Mouse (Mus musculus) embryonic facial prominence, embryonic 13.5 days (tissue): ENCODE measurements at regions not wholly inside any gene's neighbourhood (a gene's known extent, or its start where the extent isn't known, plus 50 kb on each side); places are given as distances from the start of the nearest gene placed in this dataset.
A peak's percentile ranks its signal among the peaks of the same experiment; 100 is the strongest.

Experiments used
- ATAC-seq: fragments of 200-750 bp; cut with Nextera tagmentation; 2 replicates; pipeline ENCODE4 v1.8.0; 2017; ENCODE audit warnings: low read depth; ENCODE audit not compliant: insufficient number of reproducible peaks, insufficient read depth, low FRiP score, low TSS enrichment
- H3K27ac ChIP-seq: fragments of 300-500 bp; sonication (generic); 2 replicates; pipeline ENCODE4 v1.5.1; 2015; ENCODE audit warnings: moderate library complexity, mild to moderate bottlenecking, inconsistent platforms
- H3K27me3 ChIP-seq: fragments of 300-500 bp; sonication (generic); 2 replicates; pipeline ENCODE4 v1.6.1; 2015; ENCODE audit warnings: mild to moderate bottlenecking, inconsistent platforms
- H3K36me3 ChIP-seq: fragments of 300-500 bp; sonication (generic); 2 replicates; pipeline ENCODE4 v1.6.1; 2015; ENCODE audit warnings: mild to moderate bottlenecking, inconsistent platforms
- H3K4me1 ChIP-seq: fragments of 300-500 bp; sonication (generic); 2 replicates; pipeline ENCODE4 v1.6.1; 2015; ENCODE audit warnings: inconsistent platforms
- H3K4me2 ChIP-seq: fragments of 300-500 bp; sonication (generic); 2 replicates; pipeline ENCODE4 v1.6.1; 2015; ENCODE audit warnings: moderate library complexity, mild to moderate bottlenecking, inconsistent platforms
- H3K4me3 ChIP-seq: fragments of 300-500 bp; sonication (generic); 2 replicates; pipeline ENCODE4 v1.5.1; 2015; ENCODE audit warnings: mild to moderate bottlenecking, inconsistent platforms
- H3K9ac ChIP-seq: fragments of 300-500 bp; sonication (generic); 2 replicates; pipeline ENCODE4 v1.6.1; 2015; ENCODE audit warnings: mild to moderate bottlenecking, inconsistent platforms
- H3K9me3 ChIP-seq: fragments of 300-500 bp; sonication (generic); 2 replicates; pipeline ENCODE4 v1.6.1; 2016; ENCODE audit warnings: inconsistent platforms
- WGBS: fragments of 180-500 bp; shearing (Covaris S2); methylation state at CpG from one replicate; pipeline ENCODE4 v1.1.7; 2015; ENCODE audit warnings: mixed read lengths; 5-methylcytosine and 5-hydroxymethylcytosine counted together

- Histone ChIP-seq H3K27me3 (no peaks in the 10 kb centered on the region), H3K9ac (no peak overlapping the region), H3K27ac (no peak overlapping the region), H3K4me3 (no peak overlapping the region), H3K36me3 (no peaks in the 10 kb centered on the region), H3K4me2 (no peak overlapping the region), H3K9me3 (no peaks in the 10 kb centered on the region), H3K4me1 (no peaks in the 10 kb centered on the region)
- 81% methylated on average over 3 of the region's 3 CpGs for WGBS
- ATAC-seq: no peak
These were observed 284.5 kb downstream of the Olfr1505 start for GRCm38 (mm10) chr19:14197864-14198263.

- ATAC-seq: peak; percentile 76; the same call in 1 of the 2 replicates
These were observed 307.2 kb downstream of the Olfr1505 start for GRCm38 (mm10) chr19:14220507-14220909.

GRCm38 (mm10) chr19:14225061-14225696, 311.8 kb downstream of the Olfr1505 start:
- Histone ChIP-seq H3K4me3 (no peak overlapping the region), H3K36me3 (no peaks in the 10 kb centered on the region), H3K4me2 (no peak overlapping the region), H3K4me1 (no peaks in the 10 kb centered on the region; the same call in 1 of the 2 replicates), H3K9me3 (no peaks in the 10 kb centered on the region), H3K27ac (no peak overlapping the region), H3K27me3 (peaks cover 8% of the 10 kb centered on the region; the same call in 1 of the 2 replicates), H3K9ac (no peak overlapping the region)
- no peak for ATAC-seq
- 56% methylated on average over 6 of the region's 6 CpGs for WGBS

More at GRCm38 (mm10) chr19:14220507-14220909, 307.2 kb downstream of the Olfr1505 start:
- no peak overlapping the region for H3K4me2 ChIP-seq
- H3K4me1 ChIP-seq: no peaks in the 10 kb centered on the region; the same call in 1 of the 2 replicates
- 20% methylated on average over 4 of the region's 4 CpGs for WGBS
- H3K9ac ChIP-seq: no peak overlapping the region
- H3K27ac ChIP-seq: no peak overlapping the region
- H3K4me3 ChIP-seq: no peak overlapping the region
- H3K9me3 ChIP-seq: no peaks in the 10 kb centered on the region
- peaks cover 8% of the 10 kb centered on the region; the same call in 1 of the 2 replicates for H3K27me3 ChIP-seq
- no peaks in the 10 kb centered on the region for H3K36me3 ChIP-seq

GRCm38 (mm10) chr19:14225787-14226186, 312.5 kb downstream of the Olfr1505 start:
- Histone ChIP-seq H3K9ac (no peak overlapping the region), H3K4me2 (no peak overlapping the region), H3K36me3 (no peaks in the 10 kb centered on the region), H3K27ac (no peak overlapping the region), H3K9me3 (no peaks in the 10 kb centered on the region), H3K27me3 (peaks cover 8% of the 10 kb centered on the region; the same call in 1 of the 2 replicates), H3K4me3 (no peak overlapping the region), H3K4me1 (no peaks in the 10 kb centered on the region; the same call in 1 of the 2 replicates)
- ATAC-seq: no peak
- WGBS: 33% methylated on average over 4 of the region's 4 CpGs

- H3K27me3 ChIP-seq: peaks cover 8% of the 10 kb centered on the region; the same call in 1 of the 2 replicates
- no peaks in the 10 kb centered on the region for H3K36me3 ChIP-seq
- H3K27ac ChIP-seq: no peak overlapping the region
- no peaks in the 10 kb centered on the region for H3K9me3 ChIP-seq
- H3K4me3 ChIP-seq: no peak overlapping the region
- no peak overlapping the region for H3K9ac ChIP-seq
- no peak overlapping the region for H3K4me2 ChIP-seq
- no peak for ATAC-seq
- H3K4me1 ChIP-seq: no peaks in the 10 kb centered on the region; the same call in 1 of the 2 replicates
These were observed 313.2 kb downstream of the Olfr1505 start for GRCm38 (mm10) chr19:14226521-14226920.

- Histone ChIP-seq H3K4me2 (no peak overlapping the region), H3K9me3 (no peaks in the 10 kb centered on the region), H3K27me3 (peaks cover 19% of the 10 kb centered on the region), H3K9ac (no peak overlapping the region), H3K4me3 (no peak overlapping the region), H3K27ac (no peak overlapping the region), H3K4me1 (peaks cover 18% of the 10 kb centered on the region), H3K36me3 (no peaks in the 10 kb centered on the region)
- WGBS: 52% methylated on average over 5 of the region's 5 CpGs
- no peak for ATAC-seq
These were observed 330.2 kb downstream of the Olfr1505 start for GRCm38 (mm10) chr19:14243565-14243964.

GRCm38 (mm10) chr19:14246973-14247614, 333.8 kb downstream of the Olfr1505 start:
- H3K27ac ChIP-seq: no peak overlapping the region
- no peak overlapping the region for H3K4me3 ChIP-seq
- no peak overlapping the region for H3K9ac ChIP-seq
- no peak for ATAC-seq
- 74% methylated on average over 6 of the region's 6 CpGs for WGBS
- H3K4me1 ChIP-seq: no peaks in the 10 kb centered on the region
- no peaks in the 10 kb centered on the region for H3K9me3 ChIP-seq
- no peaks in the 10 kb centered on the region for H3K36me3 ChIP-seq
- H3K27me3 ChIP-seq: peaks cover 12% of the 10 kb centered on the region
- no peak overlapping the region for H3K4me2 ChIP-seq

- no peak overlapping the region for H3K27ac ChIP-seq
- H3K27me3 ChIP-seq: peaks cover 5% of the 10 kb centered on the region
- no peaks in the 10 kb centered on the region for H3K4me1 ChIP-seq
- WGBS: 64% methylated on average over 1 of the region's 1 CpGs
- no peaks in the 10 kb centered on the region for H3K36me3 ChIP-seq
- H3K9ac ChIP-seq: no peak overlapping the region
- H3K9me3 ChIP-seq: no peaks in the 10 kb centered on the region
- H3K4me3 ChIP-seq: no peak overlapping the region
- ATAC-seq: no peak
- H3K4me2 ChIP-seq: no peak overlapping the region
These were observed 334.6 kb downstream of the Olfr1505 start for GRCm38 (mm10) chr19:14247979-14248378.

GRCm38 (mm10) chr19:14258621-14259051, 339.2 kb downstream of the Tle4 start:
- no peak overlapping the region for H3K27ac ChIP-seq
- H3K36me3 ChIP-seq: no peaks in the 10 kb centered on the region
- H3K4me2 ChIP-seq: no peak overlapping the region
- no peak overlapping the region for H3K9ac ChIP-seq
- ATAC-seq: no peak
- WGBS: 23% methylated on average over 5 of the region's 5 CpGs
- H3K4me3 ChIP-seq: no peak overlapping the region
- H3K9me3 ChIP-seq: no peaks in the 10 kb centered on the region
- H3K4me1 ChIP-seq: no peaks in the 10 kb centered on the region; the same call in 1 of the 2 replicates
- H3K27me3 ChIP-seq: no peaks in the 10 kb centered on the region; the same call in 1 of the 2 replicates

- WGBS: 35% methylated on average over 2 of the region's 2 CpGs
- no peak overlapping the region for H3K4me3 ChIP-seq
- no peak overlapping the region for H3K4me2 ChIP-seq
- no peaks in the 10 kb centered on the region; the same call in 1 of the 2 replicates for H3K27me3 ChIP-seq
- no peaks in the 10 kb centered on the region for H3K36me3 ChIP-seq
- H3K9ac ChIP-seq: no peak overlapping the region
- H3K27ac ChIP-seq: no peak overlapping the region
- no peak for ATAC-seq
- no peaks in the 10 kb centered on the region for H3K9me3 ChIP-seq
- no peaks in the 10 kb centered on the region; the same call in 1 of the 2 replicates for H3K4me1 ChIP-seq
These were observed 338.6 kb downstream of the Tle4 start for GRCm38 (mm10) chr19:14259223-14259622.

GRCm38 (mm10) chr19:14289331-14289737, 308.5 kb downstream of the Tle4 start:
- H3K27me3 ChIP-seq: no peaks in the 10 kb centered on the region
- 69% methylated on average over 1 of the region's 1 CpGs for WGBS
- no peaks in the 10 kb centered on the region for H3K9me3 ChIP-seq
- ATAC-seq: no peak
- no peaks in the 10 kb centered on the region for H3K36me3 ChIP-seq
- H3K4me2 ChIP-seq: no peak overlapping the region
- H3K4me1 ChIP-seq: no peaks in the 10 kb centered on the region
- no peak overlapping the region for H3K9ac ChIP-seq
- no peak overlapping the region for H3K27ac ChIP-seq
- no peak overlapping the region for H3K4me3 ChIP-seq

- ATAC-seq: no peak
- H3K9me3 ChIP-seq: no peaks in the 10 kb centered on the region
- no peak overlapping the region for H3K27ac ChIP-seq
- WGBS: 85% methylated on average over 6 of the region's 6 CpGs
- no peaks in the 10 kb centered on the region for H3K27me3 ChIP-seq
- no peak overlapping the region for H3K9ac ChIP-seq
- H3K4me2 ChIP-seq: no peak overlapping the region
- H3K36me3 ChIP-seq: no peaks in the 10 kb centered on the region
- H3K4me3 ChIP-seq: no peak overlapping the region
- H3K4me1 ChIP-seq: no peaks in the 10 kb centered on the region
These were observed 306.9 kb downstream of the Tle4 start for GRCm38 (mm10) chr19:14290911-14291310.
